Mouse (Mus musculus): ENCODE measurements around the gene Mfap1a. TPM values are rescaled to one million over a fixed set of nuclear protein-coding genes. Genes with fewer than 3 reads are reported as not detected.
A peak's percentile ranks its signal among the peaks of the same experiment; 100 is the strongest.

The Mfap1a gene
- polyA plus RNA-seq, 1 experiment: 18.4 TPM

GRCm38 (mm10) chr2:121446506-121446905 is 60.0 kb downstream of the Mfap1a start:
- TF ChIP-seq CTCF (IDR thresholded peaks at IDR 0.05; ENCODE audit: borderline replicate concordance, extremely low read depth, insufficient read depth, insufficient read length): no peak
- TF ChIP-seq POLR2A (IDR thresholded peaks at IDR 0.05; ENCODE audit: borderline replicate concordance, extremely low read depth, insufficient read depth, insufficient read length, poor library complexity, severe bottlenecking): no peak
- DNase-seq (ENCODE audit: low read depth): no peak

- no peak for DNase-seq (ENCODE audit: low read depth)
- no peak for TF ChIP-seq POLR2A (IDR thresholded peaks at IDR 0.05; ENCODE audit: borderline replicate concordance, extremely low read depth, insufficient read depth, insufficient read length, poor library complexity, severe bottlenecking)
- no peak for TF ChIP-seq CTCF (IDR thresholded peaks at IDR 0.05; ENCODE audit: borderline replicate concordance, extremely low read depth, insufficient read depth, insufficient read length)
These were observed 61.3 kb downstream of the Mfap1a start for GRCm38 (mm10) chr2:121445117-121445516.

- no peak for DNase-seq (ENCODE audit: low read depth)
- TF ChIP-seq CTCF (IDR thresholded peaks at IDR 0.05; ENCODE audit: borderline replicate concordance, extremely low read depth, insufficient read depth, insufficient read length) (no peak), POLR2A (IDR thresholded peaks at IDR 0.05; ENCODE audit: borderline replicate concordance, extremely low read depth, insufficient read depth, insufficient read length, poor library complexity, severe bottlenecking) (no peak)
These were observed 62.3 kb downstream of the Mfap1a start, which contains the start of gene Ell3 for GRCm38 (mm10) chr2:121444178-121444577. Gene Ell3, minus strand, starts transcription at chr2:121444278.

- TF ChIP-seq CTCF (IDR thresholded peaks at IDR 0.05; ENCODE audit: borderline replicate concordance, extremely low read depth, insufficient read depth, insufficient read length): no peak
- no peak for TF ChIP-seq POLR2A (IDR thresholded peaks at IDR 0.05; ENCODE audit: borderline replicate concordance, extremely low read depth, insufficient read depth, insufficient read length, poor library complexity, severe bottlenecking)
- peak; percentile 40 for DNase-seq (ENCODE audit: low read depth)
These were observed 63.5 kb downstream of the Mfap1a start for GRCm38 (mm10) chr2:121443068-121443349.

- TF ChIP-seq CTCF (IDR thresholded peaks at IDR 0.05; ENCODE audit: borderline replicate concordance, extremely low read depth, insufficient read depth, insufficient read length) (no peak), POLR2A (IDR thresholded peaks at IDR 0.05; ENCODE audit: borderline replicate concordance, extremely low read depth, insufficient read depth, insufficient read length, poor library complexity, severe bottlenecking) (no peak)
- DNase-seq (ENCODE audit: low read depth): peak; percentile 19
These were observed 64.0 kb downstream of the Mfap1a start for GRCm38 (mm10) chr2:121442259-121443067.

Other genes starting within 250 kb of the Mfap1a start
- 142 and 175 TPM in 2 replicates for gene Trp53bp1, start 235.3 kb downstream of the Mfap1a start, polyA plus RNA-seq (2012; rRNA removed)
- 13.7 and 23.4 TPM in 2 replicates for gene Map1a, start 217.1 kb downstream of the Mfap1a start, polyA plus RNA-seq (2012; rRNA removed)
- gene Ppip5k1, start 151.3 kb downstream of the Mfap1a start, polyA plus RNA-seq (2012; rRNA removed): 22.1 and 25.8 TPM in 2 replicates
- gene Ckmt1, start 149.0 kb downstream of the Mfap1a start, polyA plus RNA-seq (2012; rRNA removed): 39.0 and 49.9 TPM in 2 replicates
- 0.04 TPM in 1 of 2 replicates, not detected in the other for gene Strc, start 119.5 kb downstream of the Mfap1a start, polyA plus RNA-seq (2012; rRNA removed)
- 168 and 174 TPM in 2 replicates for gene Pdia3, start 92.9 kb downstream of the Mfap1a start, polyA plus RNA-seq (2012; rRNA removed)
- gene Catsper2, start 92.9 kb downstream of the Mfap1a start, polyA plus RNA-seq (2012; rRNA removed): 6.6 and 6.8 TPM in 2 replicates
- 0.25 and 0.26 TPM in 2 replicates for gene Ell3, start 62.4 kb downstream of the Mfap1a start, polyA plus RNA-seq (2012; rRNA removed)
- 296 and 465 TPM in 2 replicates for gene Serf2, start 57.5 kb downstream of the Mfap1a start, polyA plus RNA-seq (2012; rRNA removed)
- gene Hypk, start 53.4 kb downstream of the Mfap1a start, polyA plus RNA-seq (2012; rRNA removed): 31.6 and 32.1 TPM in 2 replicates
- 4.8 and 7.9 TPM in 2 replicates for gene Serinc4, start 49.9 kb downstream of the Mfap1a start, polyA plus RNA-seq (2012; rRNA removed)
- 17.2 and 28.0 TPM in 2 replicates for gene Mfap1b, start 32.6 kb downstream of the Mfap1a start, polyA plus RNA-seq (2012; rRNA removed)
- gene Wdr76, start 58 bp upstream of the Mfap1a start, polyA plus RNA-seq (2012; rRNA removed): 7.7 and 10.6 TPM in 2 replicates

All from brain, embryonic 14.5 days (tissue).